Mouse (Mus musculus) frontal cortex, postnatal 10 days (tissue): ENCODE data around the gene Rbm3.
"Not testable (repeated sequence)": the region's sequence is repeated elsewhere in the genome, so short reads cannot be mapped to it uniquely, and the experiment has no call there.

ENCODE experiments used
- DNase-seq, 2 experiments: peaks; one replicate each; pipeline ENCODE4 v3.0.0; 2022; ENCODE audit warnings: low spot score in 2 of 2, mixed read lengths in 1 of 2

The Rbm3 gene

DNA sequence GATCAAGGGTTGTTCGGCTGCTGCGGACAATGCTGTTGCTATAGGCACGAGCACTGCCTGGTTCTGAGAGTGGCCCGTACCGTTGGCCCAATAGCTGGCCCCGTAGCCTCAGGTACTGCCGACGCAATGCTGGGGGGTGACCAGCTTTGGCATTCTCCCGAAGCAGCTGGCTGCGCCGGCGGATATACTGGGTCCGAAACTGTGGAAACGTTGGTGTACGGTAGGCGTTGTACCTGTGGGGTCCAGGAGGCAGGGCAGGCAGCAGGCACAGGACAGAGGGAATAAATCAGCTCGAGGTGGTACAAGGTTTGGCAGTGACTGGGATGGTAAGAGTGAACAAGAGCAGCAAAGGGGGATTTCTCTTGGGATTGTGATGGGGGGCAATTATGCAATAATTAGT lies 14.3 kb downstream of the Rbm3 start:
- DNase-seq: no peak

DNA sequence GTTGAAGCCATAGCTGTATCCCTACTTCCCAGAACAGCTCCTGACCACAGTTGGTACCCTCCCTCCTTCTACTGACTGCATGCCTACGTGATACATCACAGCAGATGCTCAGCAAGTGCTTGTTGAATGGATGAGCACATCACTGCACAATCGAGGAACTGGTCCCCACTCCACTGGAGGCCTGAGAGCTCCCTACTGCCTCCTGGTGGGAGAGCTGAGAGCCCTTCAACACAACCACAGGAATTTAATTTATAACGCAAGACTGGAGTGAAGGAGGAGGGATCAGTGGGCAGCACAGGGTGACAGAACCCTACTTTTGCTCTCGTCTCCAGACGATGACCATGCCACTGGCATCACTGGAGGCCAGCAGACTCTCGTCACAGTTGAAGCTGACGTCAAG lies 20.4 kb downstream of the Rbm3 start:
- no peak for DNase-seq

DNA sequence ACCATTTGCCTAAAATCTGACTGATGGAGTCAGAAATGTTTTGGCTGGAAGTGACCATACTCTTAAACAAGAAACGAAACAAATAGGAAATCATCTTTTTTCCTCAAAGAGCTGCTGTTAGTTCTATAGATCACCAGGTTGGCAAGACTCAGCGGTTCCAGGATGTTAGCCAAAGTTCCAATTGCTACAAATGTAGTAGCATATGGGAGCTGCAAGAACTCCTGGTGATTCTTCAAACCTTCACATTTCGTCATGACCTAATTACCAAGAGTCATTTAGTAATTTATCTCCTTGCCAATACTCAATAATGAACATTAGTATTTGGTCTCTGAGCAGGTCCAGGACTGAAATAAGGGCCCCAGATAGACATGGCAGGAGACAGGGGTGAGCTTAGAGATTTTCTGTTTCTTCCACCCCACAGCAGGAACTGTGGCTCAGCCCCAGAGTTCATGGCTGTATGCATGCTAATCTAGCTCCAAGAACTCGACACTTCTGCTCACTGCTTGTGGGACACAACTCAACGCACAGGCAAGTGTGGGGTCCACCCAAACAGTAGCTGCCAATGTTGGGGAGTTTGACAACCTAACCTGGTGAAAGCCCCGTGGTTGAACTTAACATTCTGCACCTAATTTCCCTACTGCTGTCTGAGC lies 21.7 kb downstream of the Rbm3 start:
- DNase-seq: no peak

DNA sequence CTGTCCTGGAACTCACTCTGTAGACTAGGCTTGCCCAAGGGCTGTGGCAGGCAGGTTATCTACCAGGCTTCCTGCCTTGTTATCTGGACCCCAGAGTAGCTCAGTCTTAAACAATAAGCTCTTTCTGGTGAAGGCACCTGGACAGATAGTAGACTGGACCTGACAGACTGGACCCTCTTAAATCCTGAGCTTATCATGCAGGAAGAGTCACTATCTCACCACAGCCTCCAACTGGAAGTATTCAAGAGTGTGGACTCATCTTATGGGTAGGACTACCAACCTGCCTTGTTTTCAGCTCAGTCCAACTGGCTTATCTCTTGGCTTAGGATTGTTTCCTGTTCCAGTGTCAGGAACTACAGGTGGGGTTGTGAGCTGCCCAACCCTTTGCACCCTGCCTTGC lies 28.4 kb downstream of the Rbm3 start:
- DNase-seq: no peak

DNA sequence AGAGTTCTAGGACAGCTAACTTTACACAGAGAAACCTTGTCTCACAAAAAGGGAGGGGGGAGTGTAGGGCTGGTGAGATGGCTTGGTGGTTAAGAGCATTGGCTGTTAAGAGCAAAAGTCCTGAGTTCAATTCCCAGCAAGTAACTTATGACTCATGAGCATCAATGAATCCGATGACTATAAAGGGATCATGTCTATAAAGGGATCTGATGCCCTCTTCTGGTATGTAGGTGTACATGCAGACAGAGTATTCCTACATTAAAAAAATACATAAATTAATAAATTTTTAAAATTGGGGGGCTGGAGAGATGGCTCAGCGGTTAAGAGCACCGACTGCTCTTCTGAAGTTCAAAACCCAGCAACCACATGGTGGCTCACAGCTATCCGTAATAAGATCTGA lies 30.4 kb downstream of the Rbm3 start:
- DNase-seq: no peak

DNA sequence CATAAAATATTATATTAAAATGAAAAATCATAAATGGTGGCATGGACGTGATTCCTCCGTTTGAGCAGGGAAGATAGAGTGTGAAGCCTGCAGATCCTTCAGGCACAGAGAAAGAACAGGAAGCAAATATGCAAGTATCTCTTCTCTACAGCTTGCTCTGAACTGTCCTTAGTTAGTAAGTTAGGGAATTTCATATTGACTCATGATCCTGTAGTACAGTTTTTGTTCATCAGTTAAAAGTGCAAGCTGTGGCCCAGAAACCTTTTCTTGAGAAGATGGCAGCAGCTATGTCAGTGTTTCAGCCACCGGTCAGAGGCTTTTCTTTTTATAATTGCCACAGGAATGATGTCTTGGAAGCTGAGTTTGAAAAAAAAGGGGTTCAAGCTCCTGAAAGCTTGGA lies 40.7 kb downstream of the Rbm3 start:
- DNase-seq: no peak

DNA sequence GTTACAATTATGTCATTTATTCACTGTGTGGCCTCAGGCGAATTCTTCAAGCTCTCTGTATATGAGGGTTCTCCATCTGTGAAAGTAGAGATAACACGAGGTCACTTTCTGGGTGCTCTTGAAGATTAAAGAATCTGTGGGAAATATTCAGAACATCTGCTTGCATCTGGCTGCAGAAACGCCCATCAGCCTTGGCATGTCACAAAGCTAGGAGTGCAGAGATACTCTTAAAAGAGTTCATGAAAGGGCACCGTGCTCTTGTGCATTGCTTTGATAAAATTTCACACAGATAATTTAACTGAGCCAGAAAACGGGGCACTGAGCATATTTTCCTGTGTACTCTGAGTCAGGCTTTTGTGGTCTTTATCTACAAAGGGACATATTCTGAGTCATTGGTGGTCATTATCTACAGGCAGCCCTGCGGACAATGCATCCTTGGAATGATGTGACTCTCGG lies 43.4 kb downstream of the Rbm3 start:
- no peak for DNase-seq

DNA sequence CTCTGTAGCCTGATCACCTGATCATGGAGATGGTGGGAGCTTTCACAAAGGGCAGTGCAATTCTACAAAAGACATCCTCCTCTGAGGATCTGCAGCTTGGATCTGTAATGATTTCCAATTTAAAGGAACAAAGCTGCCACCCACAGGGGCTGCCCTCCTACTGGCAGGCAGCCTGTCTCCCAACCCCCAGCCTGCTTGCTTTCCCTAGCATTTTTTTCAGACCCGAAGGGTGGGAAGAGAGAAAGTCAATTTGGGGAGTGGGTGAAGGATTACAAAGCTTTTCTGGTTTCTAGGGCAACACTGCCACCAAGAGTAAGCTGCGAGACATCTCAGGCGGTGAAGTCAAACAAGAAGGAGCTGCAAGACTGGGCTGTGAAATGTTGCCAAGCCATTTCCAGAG lies 44.7 kb downstream of the Rbm3 start:
- DNase-seq: peak; percentile 73 to 79

DNA sequence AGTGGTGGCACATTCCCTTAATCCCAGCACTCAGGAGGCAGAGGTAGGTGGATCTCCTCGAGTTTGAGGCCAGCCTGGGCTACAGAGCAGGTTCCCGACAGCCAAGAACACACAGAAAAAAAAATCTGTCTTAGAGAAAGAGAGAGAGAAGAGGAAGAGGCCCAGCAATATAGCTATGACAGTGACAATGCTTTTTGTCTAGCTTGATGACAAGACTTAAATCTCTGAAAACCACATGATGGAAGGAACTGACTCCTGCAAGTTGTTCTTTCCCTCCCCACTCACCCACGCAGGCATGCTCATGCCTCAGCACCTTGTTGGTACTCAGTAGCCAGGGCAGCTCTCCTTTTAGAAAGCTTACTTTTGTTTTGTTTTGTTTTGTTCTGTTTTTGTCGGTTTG lies 46.2 kb downstream of the Rbm3 start:
- DNase-seq: no peak

DNA sequence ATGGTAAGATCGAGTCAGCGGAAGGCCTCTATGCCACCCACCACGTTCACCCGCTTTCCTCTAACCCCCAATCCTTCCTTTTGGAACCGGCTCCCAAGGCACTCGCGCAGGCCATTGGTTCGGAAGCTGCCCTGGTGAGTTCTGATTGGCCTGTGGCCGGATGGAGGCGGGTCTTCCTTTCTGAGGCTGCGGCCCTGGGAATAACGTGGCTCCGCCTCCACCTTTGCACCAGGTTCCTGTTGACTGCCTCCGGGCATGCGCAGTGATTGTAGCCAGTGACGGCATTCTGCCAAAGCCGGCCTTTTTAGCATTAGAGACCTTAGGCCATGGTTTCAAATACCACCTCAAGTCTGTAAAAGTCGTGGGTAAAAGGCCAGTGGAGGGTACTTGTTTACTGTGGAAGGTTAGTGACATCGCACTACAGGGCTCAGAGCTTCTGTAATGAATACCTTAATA lies 48.9 kb downstream of the Rbm3 start:
- DNase-seq: peak; percentile 94 to 97

DNA sequence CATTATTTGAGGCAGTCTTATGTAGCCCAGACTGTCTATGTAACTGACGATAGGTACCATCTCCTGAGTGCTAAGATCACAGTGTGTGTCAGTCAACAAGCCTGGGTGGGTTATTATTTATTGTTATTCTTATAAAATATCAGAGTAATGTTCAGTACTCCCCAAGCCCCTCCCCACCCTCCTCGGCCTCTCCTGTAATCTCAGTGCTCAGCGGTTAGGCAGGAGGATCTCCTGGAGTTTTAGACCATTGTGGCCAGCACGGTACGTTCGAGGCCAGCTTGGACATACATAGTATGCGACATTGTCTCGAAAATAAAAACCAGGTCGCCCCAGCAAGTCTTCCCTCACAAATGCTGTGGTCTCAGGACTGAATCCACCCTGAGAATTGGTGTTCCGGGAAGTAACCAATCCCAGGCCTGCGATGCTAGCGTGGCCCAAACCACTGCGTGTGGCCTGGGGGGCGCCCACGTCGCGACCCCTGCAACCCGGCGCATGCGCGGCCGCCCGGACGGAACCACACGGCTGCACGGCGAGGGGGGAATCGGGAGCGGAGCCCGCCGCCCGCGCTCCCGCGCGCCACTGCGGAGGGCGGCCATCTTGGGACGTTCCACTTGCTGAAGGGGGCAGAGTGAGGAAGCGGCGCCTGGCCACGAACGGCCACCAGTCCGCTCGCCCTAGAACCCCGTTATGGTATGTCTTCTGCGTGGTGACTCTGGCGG lies 49.5 kb downstream of the Rbm3 start:
- DNase-seq: peak; percentile 58 to 88

DNA sequence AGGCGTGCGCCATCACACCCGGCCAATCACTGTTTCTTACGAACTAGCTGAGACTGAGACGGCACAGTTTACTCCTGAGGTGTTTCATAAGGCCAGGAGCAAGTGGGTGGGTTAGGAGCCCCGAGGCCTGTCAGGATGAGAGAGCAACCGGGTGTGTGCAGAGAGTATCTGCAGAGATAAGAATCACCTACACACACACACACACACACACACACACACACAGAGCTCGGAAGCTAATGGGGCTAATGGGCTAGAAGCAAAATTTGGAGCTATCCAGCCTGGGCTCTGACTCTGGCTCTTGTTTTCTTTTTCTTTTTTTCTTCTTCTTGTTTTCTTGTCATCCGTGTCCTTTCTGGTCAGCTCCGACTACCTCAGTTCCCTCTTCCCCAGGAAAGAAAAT lies 50.1 kb downstream of the Rbm3 start:
- DNase-seq: no peak

DNA sequence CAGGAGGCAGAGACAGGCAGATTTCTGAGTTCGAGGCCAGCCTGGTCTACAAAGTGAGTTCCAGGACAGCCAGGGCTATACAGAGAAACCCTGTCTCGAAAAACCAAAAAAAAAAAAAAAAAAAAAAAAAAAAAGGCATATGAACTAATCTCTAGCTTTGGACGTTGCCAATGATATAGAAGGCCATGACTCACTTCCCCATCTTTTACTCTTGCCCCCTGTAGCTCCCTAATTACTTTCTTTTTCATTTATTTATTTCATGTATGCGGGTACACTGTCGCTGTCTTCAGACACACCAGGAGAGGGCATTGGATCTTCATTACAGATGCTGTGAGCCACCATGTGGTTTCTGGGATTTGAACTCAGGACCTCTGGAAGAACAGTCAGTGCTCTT lies 54.7 kb downstream of the Rbm3 start:
- not testable (repeated sequence) for DNase-seq

DNA sequence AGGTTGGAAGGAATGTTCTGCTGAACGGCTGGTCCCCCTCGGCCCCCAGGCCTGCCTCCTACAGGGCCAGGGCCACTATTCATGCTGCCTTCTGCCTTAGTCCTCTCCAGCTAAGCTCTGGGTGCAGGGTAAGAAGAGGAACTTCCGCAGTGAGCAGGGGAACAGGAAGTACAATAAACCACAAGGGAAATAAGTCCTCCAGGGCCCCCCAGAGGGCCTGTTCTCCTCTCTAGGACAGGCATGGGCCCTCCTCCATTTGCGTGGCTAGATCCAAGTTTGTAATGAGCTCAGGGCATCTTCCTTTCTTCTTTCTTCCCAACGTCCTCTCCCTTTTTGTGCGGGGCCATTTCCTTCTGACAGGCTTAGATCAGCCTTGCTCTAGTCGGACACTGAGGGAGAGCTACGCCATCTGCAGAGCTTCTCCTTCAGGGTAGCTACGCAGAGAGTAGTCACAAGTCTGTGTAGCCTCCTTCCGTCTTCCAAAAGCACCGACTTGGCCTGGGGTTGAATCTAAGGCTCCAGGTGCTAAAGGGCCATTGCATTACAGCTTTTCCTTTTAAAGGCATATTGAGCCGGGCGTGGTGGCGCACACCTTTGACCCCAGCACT lies 55.2 kb downstream of the Rbm3 start, which contains the start of gene Was:
Was (minus strand) TSS at position 153 of the 608 bp plus-strand sequence.
- no peak for DNase-seq

DNA sequence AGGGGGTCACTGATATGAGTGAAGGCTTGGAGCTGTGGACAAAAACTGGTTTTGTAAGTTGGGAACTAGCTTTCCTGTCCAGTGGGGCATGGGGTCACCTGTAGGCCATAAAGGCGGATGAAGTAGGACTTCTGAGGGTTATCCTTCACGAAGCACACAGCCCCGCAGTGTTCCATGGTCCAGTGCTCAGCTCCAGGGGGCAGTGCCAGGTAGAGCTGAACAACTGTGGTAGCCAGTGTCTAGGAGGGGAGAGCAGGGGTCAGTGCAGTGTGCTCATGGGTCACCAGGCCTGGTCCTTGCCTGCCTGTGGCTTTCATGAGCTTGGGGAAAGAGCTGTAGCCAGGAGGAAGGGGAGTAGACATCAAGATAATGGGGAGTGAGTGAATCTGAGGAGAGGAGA lies 55.9 kb downstream of the Rbm3 start:
- DNase-seq: no peak
